Mouse (Mus musculus) Patski (cell line): ENCODE data around the gene Smlr1. TPM values are rescaled to one million over a fixed set of nuclear protein-coding genes. Genes with fewer than 3 reads are reported as not detected.

Experiments
- ATAC-seq: fragments of 100-300 bp; one replicate; pipeline ENCODE4 v1.8.0; 2021
- CTCF ChIA-PET: fragments of 350-600 bp; sonication (Branson Sonifier 250); formaldehyde crosslinking; loops from one replicate; lab custom pipeline; 2022; ENCODE audit warnings: inconsistent platforms; lab: Charles Lee
- POLR2A ChIA-PET: fragments of 350-600 bp; sonication (Branson Sonifier 250); formaldehyde crosslinking; loops from one replicate; lab custom pipeline; 2022; ENCODE audit warnings: antibody characterized with exemption, inconsistent platforms; lab: Charles Lee
- DNase-seq: peaks from one replicate; pipeline ENCODE4 v3.0.0-alpha.2; 2011; ENCODE audit warnings: low read depth, low spot score
- H3K27me3 ChIP-seq: fragments of 371-371 bp; one replicate; pipeline ENCODE4 v1.5.1; 2021
- CTCF ChIP-seq: fragments of 100-300 bp; IDR thresholded peaks from one replicate; pipeline ENCODE4 v1.5.1; 2021
- in situ Hi-C: fragments of 300-500 bp; cut with MboI; formaldehyde crosslinking; loops from 3 replicates; pipeline ENCODE4 v1.11.1; 2018; ENCODE audit warnings: low pct_unique_long_range_greater_than_20kb, mixed read lengths
- polyA plus RNA-seq: library from polyadenylated mRNA; unstranded; gene quantifications from one replicate; pipeline ENCODE4 v1.2.3, GENCODE M21; 2021

Gene Smlr1
- polyA plus RNA-seq, 1 experiment from 2014 or later: not detected

GRCm38 (mm10) chr10:25533513-25534246 is 2.4 kb downstream of the Smlr1 start:
- H3K27me3 ChIP-seq: no peaks in the 10 kb centered on the region
- DNase-seq: no peak
- ATAC-seq: no peak
- TF ChIP-seq CTCF: no peak
- POLR2A ChIA-PET: no interaction called here
- in situ Hi-C loops: no loop called here
- CTCF ChIA-PET: no interaction called here

GRCm38 (mm10) chr10:25533105-25533504 is 3.0 kb downstream of the Smlr1 start:
- ATAC-seq (no peak), DNase-seq (no peak)
- in situ Hi-C loops: no loop called here
- no peak for TF ChIP-seq CTCF
- ChIA-PET POLR2A (no interaction called here), CTCF (no interaction called here)
- H3K27me3 ChIP-seq: no peaks in the 10 kb centered on the region

- DNase-seq: no peak
- TF ChIP-seq CTCF: no peak
- H3K27me3 ChIP-seq: no peaks in the 10 kb centered on the region
- in situ Hi-C loops: no loop called here
- no peak for ATAC-seq
- CTCF ChIA-PET: interaction anchor here (1.4 kb wide), 1 partner anchor 11 kb away, joined by 3 read pairs; no protein-coding TSS in a partner anchor
- POLR2A ChIA-PET: no interaction called here
Observed at GRCm38 (mm10) chr10:25531335-25531734, 4.7 kb downstream of the Smlr1 start.

- ATAC-seq (no peak), DNase-seq (no peak)
- POLR2A ChIA-PET: interaction anchor here (0.7 kb wide), 1 partner anchor 308 kb away, joined by 3 read pairs; no protein-coding TSS in a partner anchor
- no peaks in the 10 kb centered on the region for H3K27me3 ChIP-seq
- in situ Hi-C loops: no loop called here
- CTCF ChIA-PET: no interaction called here
- TF ChIP-seq CTCF: no peak
Observed at GRCm38 (mm10) chr10:25527126-25527525, 8.9 kb downstream of the Smlr1 start.

- H3K27me3 ChIP-seq: no peaks in the 10 kb centered on the region
- ATAC-seq (no peak), DNase-seq (no peak)
- no peak for TF ChIP-seq CTCF
- ChIA-PET POLR2A (no interaction called here), CTCF (interaction anchor here (0.8 kb wide), 1 partner anchor 257 kb away, joined by 3 read pairs; no protein-coding TSS in a partner anchor)
- in situ Hi-C loops: no loop called here
Observed at GRCm38 (mm10) chr10:25526622-25527021, 9.4 kb downstream of the Smlr1 start.

- ChIA-PET CTCF (interaction anchor here (0.8 kb wide), 1 partner anchor 257 kb away, joined by 3 read pairs; no protein-coding TSS in a partner anchor), POLR2A (no interaction called here)
- no peak for DNase-seq
- no peak for ATAC-seq
- in situ Hi-C loops: no loop called here
- no peak for TF ChIP-seq CTCF
- no peaks in the 10 kb centered on the region for H3K27me3 ChIP-seq
Observed at GRCm38 (mm10) chr10:25526156-25526555, 9.9 kb downstream of the Smlr1 start.

GRCm38 (mm10) chr10:25523727-25524126 is 12.3 kb downstream of the Smlr1 start:
- H3K27me3 ChIP-seq: no peaks in the 10 kb centered on the region
- no peak for DNase-seq
- no peak for ATAC-seq
- POLR2A ChIA-PET: no interaction called here
- in situ Hi-C loops: no loop called here
- CTCF ChIA-PET: interaction anchor here (1.2 kb wide), 1 partner anchor 33 kb away, joined by 3 read pairs; no protein-coding TSS in a partner anchor
- no peak for TF ChIP-seq CTCF

- ChIA-PET POLR2A (no interaction called here), CTCF (no interaction called here)
- in situ Hi-C loops: no loop called here
- no peaks in the 10 kb centered on the region for H3K27me3 ChIP-seq
- no peak for TF ChIP-seq CTCF
- ATAC-seq (no peak), DNase-seq (no peak)
Observed at GRCm38 (mm10) chr10:25520428-25520827, 15.6 kb downstream of the Smlr1 start.

- ChIA-PET POLR2A (no interaction called here), CTCF (no interaction called here)
- no peak for TF ChIP-seq CTCF
- no peaks in the 10 kb centered on the region for H3K27me3 ChIP-seq
- in situ Hi-C loops: no loop called here
- DNase-seq (no peak), ATAC-seq (no peak)
Observed at GRCm38 (mm10) chr10:25519954-25520353, 16.1 kb downstream of the Smlr1 start.

- DNase-seq: no peak
- POLR2A ChIA-PET: no interaction called here
- no peak for ATAC-seq
- in situ Hi-C loops: no loop called here
- H3K27me3 ChIP-seq: no peaks in the 10 kb centered on the region
- no peak for TF ChIP-seq CTCF
- CTCF ChIA-PET: interaction anchor here (1.2 to 1.5 kb wide), 2 partner anchors 8 to 16 kb away, joined by 4 read pairs; no protein-coding TSS in a partner anchor
Observed at GRCm38 (mm10) chr10:25513821-25514220, 22.2 kb downstream of the Smlr1 start.

- POLR2A ChIA-PET: no interaction called here
- CTCF ChIA-PET: no interaction called here
- no peak for DNase-seq
- in situ Hi-C loops: no loop called here
- no peak for ATAC-seq
- no peak for TF ChIP-seq CTCF
- no peaks in the 10 kb centered on the region for H3K27me3 ChIP-seq
Observed at GRCm38 (mm10) chr10:25503250-25503649, 32.8 kb downstream of the Smlr1 start.
